Mouse (Mus musculus) kidney, adult 18-20 months (tissue): Measurements from ENCODE around the gene Kcnk7.

Source experiments
- DNase-seq: peaks from one replicate; pipeline ENCODE4 v3.0.0; 2021

The Kcnk7 gene

DNA sequence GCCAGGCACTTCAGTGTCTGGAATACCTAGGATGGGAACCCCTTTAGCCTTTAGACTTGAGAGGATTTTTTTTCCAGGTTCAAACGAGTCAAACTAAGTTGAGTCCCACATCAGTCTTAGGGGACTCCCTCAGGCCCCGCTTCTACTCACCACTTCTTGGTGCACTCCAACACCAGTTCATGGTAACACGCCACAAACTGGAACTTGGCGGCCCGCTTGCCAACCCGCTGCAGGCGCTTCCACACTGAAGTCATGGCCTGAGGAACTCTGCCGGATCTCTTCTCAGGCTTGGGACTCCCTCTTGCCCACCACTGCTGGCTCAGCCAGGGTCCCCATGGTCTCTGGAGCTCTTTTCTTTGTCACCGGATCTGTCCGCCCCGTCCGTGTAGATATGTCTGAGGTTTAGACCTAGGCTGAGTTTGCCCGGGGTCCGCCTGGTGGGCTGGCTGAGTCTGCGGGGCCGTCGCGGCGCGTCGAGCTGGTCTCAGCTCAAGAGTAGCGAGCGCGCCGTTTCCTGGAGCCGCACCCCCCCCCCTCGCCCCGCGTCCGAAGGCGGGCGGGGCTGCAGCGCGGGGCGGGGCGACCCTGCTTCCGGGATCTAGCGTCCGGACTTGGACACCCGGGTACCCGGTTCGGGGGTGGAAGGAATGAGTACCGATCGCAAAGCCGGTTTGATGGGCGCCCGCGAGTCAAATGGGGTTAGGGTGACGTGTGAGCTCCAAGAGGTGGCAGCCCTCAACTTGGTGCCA, 21.8 kb downstream of the Kcnk7 start, which contains the start of gene Ehbp1l1:
Ehbp1l1 (minus strand) TSS at position 551 of the 749 bp plus-strand sequence.
- DNase-seq, result peak; percentile 78

DNA sequence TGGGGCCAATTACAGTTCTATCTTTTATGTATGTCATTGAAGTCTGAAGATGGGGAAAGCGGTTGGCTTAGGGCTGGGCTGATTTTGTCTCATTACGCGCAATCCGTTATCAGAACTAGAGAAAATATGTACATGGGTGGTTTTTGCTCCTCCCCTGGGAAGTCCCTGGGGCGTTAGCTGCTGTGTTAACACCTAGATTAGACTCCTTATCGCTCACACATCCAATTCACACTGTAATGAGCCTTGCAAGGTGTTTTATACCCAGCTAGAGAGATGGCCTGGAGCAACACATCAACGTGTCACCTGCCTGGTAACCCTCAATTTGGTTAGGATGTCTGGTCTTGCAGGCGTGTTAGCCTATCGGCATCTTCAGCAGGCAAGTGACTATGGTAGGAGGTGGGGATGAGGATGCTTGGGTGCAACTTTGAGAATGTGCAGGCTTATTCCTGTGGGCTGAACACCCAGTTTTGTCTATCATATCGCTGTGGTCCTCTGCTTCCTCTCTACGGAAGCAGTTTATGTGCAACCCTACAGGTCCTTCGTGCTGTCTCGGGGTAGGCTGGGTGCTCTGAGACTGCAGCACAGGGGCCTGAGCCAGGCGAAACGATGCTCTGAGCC, 22.9 kb downstream of the Kcnk7 start:
- DNase-seq, result no peak

DNA sequence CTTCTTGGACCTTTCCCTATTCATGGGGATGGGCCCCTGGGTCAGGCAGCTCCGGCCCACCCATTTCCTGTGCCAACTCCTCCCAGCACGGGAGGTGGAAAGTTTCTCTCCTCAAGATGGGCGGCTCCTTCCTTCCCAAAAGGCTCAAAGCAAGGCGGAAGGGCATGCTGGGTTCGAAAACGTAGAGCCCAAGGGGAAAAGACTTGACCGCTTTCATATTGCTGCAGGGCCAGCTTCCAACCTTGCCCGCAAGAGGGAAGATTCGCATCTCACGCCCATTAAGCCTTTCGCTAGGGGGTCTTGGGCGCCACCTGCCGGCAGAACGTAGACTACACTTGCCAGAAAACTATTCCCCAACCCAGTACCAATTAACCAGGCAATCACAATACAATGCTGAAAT, 23.5 kb downstream of the Kcnk7 start:
- peak; percentile 91 for DNase-seq

DNA sequence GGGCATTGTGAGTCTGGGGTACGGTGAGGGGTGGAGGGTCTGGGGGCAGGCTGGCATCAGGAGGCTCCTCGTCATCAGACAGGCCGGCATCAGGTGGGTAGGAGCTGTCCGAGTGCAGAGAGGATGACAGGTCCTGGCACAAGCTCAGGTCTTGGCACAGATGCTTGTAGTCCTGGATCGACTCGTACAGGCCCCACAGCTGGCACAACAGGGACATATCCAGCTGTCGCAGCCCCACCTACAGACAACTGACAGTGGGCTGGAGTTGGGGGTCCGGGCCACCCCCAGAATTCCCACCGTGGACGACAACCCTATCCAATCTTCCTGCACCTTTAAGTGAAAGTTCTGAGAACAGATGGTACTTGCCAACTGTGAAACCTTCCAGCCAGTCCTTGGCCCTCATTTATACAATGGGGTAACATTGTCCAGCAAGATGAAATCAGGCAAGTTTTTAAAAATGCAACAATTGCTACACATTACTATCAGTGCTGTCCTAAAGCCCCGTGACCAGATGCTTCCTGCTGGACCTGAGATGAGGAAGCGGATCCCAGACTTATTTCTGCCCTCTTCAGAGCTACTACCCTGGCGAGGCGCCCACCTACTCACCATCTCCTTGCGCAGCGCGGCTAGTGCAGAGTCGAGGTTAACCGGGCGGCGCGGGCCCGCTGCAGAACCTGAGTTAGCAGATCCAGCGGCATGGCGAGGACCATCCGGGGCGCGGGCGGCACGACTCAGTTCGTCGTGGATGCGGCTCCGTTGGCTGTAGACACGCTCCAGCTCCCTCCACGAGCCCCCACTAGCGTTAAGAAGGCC, 24.7 kb downstream of the Kcnk7 start:
- DNase-seq, result no peak

DNA sequence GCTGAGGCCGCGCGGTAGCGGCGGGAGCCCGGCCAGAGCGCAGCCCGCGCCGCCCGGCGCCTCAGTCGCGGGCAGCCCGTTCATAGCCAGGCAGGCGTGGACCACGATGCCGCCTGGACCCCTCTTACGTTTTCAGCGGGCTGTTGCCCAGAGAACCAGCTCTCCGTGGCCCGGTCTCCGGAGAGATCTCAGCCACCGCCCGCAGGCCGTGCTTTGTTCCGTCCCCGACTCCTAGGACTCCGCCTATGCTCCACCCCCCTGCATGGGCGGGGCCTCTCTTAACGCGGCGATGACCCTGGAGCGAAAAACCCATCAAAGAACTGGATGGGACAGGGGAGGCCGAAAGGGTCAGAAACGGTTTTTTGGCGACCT, 25.3 kb downstream of the Kcnk7 start, which contains the start of gene Fam89b:
Fam89b (minus strand) TSS at position 210 of the 372 bp plus-strand sequence.
- DNase-seq, result peak; percentile 93

DNA sequence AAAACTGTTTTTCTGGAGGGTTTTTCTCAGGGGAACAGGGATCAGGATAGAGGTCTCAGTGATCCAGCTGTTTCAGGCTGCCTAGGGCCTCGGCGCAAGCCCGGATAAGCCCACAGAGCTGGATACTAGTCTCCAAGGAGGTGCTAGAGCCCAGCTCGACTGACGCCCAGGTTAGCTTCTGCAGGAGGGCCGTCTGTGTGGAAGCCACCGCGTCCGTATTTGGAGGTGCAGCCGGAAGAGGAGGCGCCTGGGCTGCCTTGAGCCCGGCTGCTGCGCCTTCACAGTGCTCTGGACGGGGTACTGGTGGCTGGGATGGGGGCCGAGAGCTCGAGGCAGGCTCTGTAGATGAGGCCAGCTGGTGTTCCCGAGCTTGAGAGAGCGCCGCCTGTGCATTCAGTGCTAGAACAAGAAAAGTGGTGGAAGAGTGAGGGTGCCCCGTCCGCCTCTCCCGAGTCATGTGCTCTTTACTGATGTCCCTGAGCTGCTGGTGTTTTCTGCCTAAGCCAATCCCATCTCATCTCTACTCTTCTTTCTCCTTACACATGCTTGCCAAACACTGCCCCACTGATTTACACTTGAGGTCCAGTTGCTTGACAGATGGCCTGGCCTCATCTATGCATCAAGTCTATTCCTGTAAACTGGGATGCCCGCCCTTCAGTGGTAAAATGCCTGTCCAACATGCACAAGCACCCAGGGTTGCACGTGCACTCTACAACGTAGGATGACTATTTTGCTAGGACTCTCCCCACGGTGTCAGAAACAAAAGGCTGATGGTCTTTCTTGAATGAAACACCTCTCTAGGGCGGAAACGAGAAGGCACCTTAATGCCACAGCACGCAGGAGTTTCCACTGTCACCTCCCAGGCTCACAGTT, 26.4 kb downstream of the Kcnk7 start:
- no peak for DNase-seq

DNA sequence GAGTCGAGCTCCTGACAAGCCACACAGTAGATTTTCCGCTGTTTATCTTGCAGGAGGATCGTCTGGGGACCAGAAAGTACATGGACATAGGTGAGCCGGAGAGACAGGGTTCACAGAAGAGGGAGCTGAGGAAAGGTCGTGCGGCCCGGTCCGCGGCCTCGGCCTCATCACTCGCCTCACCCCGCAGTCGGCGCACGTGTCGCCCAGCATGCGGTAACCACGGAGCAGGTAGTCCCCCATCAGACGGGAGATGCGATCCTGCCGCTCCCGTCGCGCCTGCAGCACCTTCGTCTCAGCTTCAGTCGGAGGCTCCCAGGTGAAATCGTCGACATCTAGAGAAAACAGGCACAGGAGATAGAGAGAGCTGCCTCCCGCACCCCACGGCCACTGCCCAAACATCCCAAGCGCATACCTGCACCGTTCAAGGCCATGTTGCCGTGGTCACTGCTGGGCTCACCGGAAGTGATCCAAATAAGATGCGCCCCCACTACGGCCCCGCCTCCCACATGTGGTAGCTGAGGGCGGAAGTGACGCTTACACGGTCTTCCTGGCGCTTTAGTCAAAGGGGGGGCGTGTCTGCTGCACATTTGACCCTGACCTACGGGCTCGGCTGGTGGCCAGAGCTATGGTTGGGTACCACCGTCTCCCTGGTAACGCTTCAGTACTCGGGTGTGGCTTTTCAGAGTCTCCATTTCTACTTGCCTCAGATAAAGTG, 27.3 kb downstream of the Kcnk7 start:
- peak; percentile 94 for DNase-seq

DNA sequence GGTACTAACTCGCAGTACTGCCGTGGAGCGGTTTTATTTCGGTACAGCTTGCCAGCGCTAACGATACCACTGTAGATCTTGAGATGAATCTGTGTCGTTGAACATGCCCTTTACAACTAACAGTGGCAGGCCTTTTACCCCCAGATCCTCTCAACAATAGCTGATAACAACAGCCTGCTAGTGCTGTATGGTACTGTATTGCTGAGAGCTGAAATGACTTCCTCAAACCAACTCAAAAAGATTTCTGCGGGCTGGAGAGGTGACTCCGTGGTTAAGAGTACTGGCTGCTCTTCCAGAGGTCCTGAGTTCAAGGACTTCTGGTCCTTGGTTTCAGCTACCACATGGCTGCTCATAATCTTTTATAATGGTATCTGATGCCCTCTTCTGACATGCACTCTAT, 30.2 kb downstream of the Kcnk7 start:
- DNase-seq, result no peak

DNA sequence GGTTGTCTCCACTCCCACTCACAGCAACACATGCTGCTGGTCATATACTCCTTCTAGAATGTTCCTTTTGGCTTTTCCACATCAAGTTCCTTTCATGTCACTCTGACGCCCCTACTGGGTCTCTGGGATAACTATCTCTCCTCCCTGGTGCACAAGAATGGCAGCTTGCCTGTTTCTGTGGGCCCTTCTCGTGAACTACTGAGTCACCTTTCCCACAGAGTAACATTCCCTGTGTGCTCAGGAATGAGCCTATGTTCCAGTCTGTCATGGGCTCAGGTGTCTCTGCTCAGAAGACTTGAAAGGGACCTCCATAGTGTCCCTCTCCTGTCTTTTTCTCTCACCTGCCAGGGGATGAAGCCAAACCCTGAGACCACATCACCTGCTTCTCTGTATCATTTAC, 35.3 kb downstream of the Kcnk7 start:
- DNase-seq, result no peak

DNA sequence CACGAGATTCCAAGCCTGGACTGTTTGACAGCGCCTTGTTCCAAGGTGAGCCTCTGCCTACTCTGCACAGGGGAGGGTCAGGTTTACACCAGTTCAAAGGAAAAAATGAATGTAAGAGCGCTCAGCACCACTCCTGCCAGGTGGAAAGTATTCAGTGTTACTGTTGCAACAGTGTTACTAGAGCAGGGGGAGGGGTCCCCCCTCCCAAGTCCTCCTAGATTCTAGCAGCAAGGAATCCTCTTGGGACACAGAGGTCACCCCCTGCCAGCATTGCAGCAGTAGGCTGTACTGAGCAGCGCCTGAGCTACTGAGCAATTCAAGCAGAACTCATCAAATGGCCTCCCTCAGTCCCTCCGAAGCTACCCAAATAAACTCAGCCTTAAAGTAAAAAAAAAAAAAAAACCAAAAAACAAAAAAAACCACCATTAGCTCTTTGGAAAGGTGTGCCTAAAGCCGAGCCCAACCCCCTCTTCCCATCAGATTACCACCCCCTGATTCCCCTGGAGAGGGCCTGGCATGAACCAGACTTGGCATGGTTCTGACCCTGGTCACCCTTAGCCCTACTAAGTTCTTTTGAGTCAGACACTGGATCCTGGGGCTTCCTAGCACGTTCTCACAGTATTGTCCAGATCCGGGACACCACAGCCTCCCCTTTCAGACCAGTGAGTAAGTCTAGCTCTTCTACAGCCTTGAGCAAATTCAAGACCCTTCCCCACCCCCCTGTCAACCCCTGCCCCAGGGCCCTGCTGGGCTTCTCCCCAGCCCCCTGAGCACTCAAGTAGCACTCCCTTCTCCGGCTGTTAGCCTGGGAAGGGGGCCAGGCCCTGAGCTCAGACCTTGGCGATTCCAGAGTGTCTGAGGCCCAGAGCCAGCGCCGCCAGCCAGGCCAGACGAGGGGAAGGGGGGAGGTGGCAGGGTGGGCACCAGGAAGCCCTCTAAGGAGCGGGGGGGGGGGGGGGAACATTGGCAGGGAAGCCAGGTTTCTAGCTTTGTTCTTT, 36.5 kb downstream of the Kcnk7 start, which contains the start of gene Ltbp3:
Ltbp3 (plus strand) TSS at position 585 of the 998 bp plus-strand sequence.
- peak; percentile 17 for DNase-seq

DNA sequence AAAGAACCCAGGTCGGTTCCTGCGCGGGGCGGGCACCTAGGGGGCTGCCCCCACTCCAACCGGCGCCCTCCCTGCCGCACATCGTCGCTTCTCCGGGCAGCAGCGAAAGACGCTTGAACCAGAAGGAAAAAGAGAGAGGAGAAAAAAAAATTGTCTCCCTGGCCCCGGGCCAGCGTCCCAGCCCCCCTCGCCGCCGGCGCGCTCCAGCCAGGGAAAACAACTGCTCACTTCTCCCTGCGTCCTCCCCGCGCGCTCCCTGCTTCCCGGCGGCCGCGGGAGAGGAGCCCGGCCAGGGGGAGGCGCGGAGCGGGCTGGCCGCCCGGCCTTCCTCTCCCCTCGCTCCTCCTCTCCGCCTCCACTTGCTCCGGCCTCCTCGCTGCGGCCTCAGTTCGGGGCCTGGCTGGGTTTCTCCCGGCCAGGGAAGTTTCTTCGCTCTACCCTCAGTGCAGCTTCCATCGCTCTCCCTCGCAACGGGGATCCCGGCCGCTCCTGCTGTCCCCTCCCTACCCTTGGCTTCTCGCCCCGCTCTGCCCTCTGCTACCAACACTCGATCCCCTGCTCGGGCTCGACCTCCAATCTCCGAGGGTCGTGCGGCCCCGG, 37.6 kb downstream of the Kcnk7 start:
- DNase-seq, result peak; percentile 78

DNA sequence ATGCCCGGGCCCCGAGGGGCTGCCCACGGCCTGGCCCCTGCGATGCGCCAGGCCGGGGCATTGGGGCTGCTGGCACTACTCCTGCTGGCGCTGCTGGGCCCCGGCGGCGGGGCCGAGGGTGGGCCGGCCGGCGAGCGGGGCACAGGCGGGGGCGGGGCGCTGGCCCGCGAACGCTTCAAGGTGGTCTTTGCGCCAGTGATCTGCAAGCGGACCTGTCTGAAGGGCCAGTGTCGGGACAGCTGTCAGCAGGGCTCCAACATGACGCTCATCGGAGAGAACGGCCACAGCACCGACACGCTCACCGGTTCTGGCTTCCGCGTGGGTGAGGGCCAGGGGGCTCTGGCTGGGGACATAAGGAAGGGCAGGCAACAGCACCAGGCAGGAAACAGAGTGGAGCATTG, 38.1 kb downstream of the Kcnk7 start:
- no peak for DNase-seq

DNA sequence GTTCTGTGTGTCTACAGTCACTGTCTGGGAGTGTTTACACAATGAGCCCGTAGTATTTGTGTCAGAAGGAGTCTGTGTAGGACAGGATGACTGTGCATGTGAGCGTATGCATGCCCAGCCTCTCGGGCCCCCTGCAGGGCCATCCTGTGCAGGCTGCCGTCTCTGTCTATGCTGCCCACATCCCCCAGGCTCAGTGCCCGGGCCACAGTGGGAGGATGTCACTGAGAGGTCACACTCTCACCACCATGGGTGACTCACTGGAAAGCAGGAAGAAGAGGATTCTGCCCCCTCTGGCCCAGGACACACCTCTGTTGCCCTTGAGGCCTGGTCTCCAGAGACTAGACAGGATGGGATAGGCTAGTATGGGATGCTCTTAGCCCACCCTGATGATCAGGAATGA, 39.4 kb downstream of the Kcnk7 start:
- peak; percentile 9 for DNase-seq

DNA sequence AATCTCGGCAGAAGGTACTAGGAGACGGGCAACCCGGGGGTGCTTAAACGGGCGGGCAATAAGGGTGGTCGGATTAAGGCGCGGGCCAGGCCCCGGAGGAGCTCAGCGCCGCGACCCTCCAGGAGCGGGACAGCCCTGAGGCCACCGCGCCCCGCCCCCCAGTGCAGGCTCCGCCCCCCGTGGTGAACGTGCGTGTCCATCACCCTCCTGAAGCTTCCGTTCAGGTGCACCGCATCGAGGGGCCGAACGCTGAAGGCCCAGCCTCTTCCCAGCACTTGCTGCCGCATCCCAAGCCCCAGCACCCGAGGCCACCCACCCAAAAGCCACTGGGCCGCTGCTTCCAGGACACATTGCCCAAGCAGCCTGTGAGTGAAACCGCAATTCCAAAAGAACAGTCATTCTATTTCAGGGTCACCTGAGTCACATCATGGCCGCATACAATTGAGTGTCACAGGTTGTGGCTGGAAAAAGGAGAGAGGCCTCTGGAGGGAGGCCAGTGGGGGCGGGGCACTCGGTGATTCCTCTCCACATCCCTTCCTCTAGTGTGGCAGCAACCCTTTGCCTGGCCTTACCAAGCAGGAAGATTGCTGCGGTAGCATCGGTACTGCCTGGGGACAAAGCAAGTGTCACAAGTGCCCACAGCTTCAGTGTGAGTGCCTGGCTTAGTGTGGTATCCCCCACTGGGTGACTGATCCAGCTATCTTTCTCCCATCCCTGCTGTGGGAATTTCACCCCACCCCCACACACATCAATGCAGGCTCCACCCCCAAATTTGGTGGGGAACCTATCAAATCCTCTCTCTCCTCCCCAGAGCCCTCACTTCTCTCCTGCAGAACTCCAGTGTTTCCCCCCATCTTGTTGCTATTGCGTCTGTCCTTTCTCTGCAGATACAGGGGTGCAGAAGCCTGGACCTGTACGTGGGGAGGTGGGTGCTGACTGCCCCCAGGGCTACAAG, 41.9 kb downstream of the Kcnk7 start:
- DNase-seq, result no peak

DNA sequence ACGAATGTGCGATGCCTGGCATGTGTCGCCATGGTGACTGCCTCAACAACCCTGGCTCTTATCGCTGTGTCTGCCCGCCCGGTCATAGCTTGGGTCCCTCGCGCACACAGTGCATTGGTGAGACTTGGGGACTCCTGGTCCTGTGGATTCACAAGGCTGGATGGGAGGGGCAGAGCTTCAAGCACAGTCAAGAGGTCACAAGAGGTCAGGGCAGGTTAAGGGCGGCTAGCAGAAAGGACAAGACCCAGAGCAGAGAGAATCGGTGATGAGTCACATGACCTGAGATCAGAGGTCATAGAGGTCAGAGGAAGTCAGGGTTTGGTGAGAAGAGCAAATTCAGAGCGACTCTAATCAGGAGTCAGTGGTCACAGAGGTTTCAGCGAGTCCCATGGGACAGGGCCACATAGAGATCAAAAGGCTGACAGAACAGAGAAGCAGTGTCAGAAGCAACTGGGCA, 42.8 kb downstream of the Kcnk7 start:
- DNase-seq, result no peak

DNA sequence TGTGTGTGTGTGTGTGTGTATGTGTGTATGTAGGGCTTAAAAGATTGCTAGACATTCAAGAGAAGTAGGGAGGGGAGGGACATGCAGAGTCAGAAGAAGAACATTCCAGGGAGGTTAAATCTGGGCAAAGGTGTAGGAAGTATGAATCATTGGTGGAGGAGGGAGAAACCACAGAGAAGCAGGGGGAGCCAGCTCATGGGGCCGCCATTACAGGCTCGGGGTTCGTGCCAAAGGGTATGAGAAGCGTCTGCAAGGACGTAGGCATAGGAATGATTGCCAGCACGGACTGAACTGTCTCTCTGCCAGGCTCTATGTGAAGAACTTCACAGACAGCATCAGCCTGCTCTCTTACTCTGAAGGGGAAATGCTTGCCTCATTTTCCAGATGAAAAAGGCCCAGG, 45.3 kb downstream of the Kcnk7 start:
- DNase-seq, result no peak

DNA sequence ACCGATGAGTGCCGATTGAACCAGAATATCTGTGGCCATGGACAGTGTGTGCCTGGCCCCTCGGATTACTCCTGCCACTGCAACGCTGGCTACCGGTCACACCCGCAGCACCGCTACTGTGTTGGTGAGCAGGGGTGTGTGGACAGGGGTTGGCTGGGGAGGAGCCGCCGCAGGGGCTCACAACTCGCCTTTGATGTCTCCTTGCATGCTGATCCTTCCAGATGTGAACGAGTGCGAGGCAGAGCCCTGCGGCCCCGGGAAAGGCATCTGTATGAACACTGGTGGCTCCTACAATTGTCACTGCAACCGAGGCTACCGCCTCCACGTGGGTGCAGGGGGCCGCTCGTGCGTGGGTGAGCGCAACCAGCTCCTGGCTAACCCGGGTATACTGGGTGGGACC, 46.8 kb downstream of the Kcnk7 start:
- DNase-seq, result no peak

DNA sequence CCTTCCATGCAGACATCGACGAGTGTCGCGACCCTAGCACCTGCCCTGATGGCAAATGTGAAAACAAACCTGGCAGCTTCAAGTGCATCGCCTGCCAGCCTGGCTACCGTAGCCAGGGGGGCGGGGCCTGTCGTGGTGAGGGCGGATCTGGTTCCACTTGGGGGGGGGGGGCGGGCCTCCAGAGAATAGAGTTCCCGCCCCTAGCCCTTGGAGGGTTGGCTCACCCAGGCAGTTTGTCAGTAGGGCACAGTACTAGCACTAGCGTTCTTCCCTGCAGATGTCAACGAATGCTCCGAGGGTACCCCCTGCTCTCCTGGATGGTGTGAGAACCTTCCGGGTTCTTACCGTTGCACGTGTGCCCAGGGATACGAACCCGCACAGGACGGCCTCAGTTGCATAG, 47.6 kb downstream of the Kcnk7 start:
- DNase-seq, result peak; percentile 65
